Mouse (Mus musculus) thymus, postnatal 25 days (tissue): ENCODE measurements at regions not wholly inside any gene's neighbourhood (a gene's known extent, or its start where the extent isn't known, plus 50 kb on each side); places are given as distances from the start of the nearest gene placed in this dataset.

Experiments used
- DNase-seq: peaks from one replicate; pipeline ENCODE4 v3.0.0; 2022

DNA sequence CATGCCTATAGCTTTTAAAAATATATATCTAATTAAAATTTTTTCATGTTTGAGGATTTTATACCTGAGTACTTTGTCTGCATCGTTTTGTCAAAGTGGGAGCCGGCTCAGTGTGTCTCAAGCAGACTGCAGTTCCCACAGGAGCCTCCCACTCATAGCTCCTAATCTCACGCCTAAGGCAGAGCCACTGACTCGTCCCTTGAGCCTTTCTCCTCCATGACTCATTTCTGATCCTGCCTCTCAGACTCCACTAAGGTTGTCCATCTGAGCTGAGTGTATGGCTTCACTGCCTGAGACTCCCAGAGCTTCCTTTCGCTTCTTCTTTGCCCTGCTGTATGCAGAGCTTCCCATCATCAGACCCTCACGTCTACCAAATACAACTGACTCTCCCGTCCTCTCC lies 98.8 kb downstream of the Efnb2 start:
- no peak for DNase-seq

GRCm38 (mm10) chr8:8558050-8558449 lies 103.0 kb downstream of the Efnb2 start:
- DNase-seq: no peak

DNA sequence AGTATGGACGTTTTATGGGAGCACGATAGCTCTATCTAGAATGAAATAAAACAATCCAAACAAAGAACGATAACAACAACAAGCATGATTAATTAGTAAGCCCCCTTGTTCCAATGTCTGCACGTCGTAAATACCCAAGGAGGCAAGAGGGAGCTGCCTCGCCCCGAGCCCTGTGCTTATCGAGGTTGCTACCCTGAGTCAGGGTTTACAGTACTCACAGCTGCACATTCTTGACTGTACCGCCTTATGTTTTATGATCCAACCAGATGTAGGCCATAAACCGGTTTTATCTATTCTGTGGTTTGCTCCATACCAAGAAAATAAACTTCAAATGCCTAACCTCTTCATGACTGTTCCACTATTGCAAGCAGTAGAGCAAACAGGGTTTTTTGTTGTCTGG lies 104.9 kb downstream of the Efnb2 start:
- DNase-seq: no peak

GRCm38 (mm10) chr8:8554691-8555090 lies 106.4 kb downstream of the Efnb2 start:
- DNase-seq: no peak

DNA sequence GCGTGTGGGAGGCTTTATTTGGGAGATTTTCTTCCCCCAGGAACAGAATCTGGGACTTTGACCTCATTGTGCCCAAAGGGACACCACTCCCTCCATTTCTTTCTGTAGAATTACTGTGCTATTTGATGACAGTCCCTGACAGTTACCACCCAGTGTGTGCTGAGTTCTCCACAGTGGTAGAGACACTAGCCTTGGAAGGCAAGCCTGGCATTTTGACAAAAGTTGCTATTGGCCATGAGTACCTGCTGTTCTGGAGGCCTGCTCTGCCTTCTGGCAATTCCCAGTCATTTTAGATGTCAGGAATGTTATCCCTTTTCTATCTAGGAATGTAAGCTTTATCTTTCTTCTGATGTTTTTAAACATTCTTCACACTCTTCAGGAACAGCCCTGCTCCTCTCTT lies 108.3 kb downstream of the Efnb2 start:
- no peak for DNase-seq

DNA sequence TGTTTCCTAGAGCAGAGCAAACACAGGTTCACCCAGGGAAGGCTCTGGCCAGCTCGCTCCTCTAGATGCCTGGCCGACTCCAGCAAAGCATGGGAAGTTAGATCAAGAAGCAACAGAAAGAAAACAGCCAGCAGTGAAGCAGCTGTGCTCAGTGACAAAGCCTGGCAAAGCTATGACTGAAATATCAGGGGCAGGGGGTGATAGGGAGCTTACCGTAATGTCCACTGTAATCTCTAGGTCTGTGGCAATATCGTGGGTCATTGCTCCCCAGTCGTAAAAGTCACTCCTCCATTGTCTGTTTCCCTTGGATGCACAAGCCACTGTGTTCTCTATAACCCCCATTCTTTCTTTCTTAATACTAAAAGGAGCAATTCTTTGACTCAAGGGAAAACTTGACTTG lies 124.4 kb downstream of the Efnb2 start:
- DNase-seq: no peak

DNA sequence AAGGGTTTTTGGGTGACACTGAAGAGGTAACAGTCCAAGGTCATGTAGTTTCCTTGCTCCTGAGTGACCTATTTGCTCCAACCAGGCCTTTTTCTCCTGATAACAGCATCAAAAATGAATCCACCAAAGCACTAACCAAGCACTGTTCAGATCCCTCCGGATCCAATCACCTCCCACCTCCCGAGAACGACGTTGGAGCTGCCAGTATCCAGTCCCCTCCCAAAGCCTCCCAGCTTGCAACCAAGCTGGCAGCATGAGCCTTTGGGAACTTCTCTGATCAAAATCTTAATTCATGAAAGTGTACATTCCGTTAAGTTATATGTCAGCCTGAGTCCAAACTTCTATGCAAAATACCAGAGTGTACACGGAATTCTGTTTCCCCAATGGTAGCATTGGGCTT lies 126.3 kb downstream of the Efnb2 start:
- no peak for DNase-seq

- no peak for DNase-seq
Observed at GRCm38 (mm10) chr8:8532907-8533306, 128.1 kb downstream of the Efnb2 start.

GRCm38 (mm10) chr8:8530540-8530939 lies 130.5 kb downstream of the Efnb2 start:
- no peak for DNase-seq

DNA sequence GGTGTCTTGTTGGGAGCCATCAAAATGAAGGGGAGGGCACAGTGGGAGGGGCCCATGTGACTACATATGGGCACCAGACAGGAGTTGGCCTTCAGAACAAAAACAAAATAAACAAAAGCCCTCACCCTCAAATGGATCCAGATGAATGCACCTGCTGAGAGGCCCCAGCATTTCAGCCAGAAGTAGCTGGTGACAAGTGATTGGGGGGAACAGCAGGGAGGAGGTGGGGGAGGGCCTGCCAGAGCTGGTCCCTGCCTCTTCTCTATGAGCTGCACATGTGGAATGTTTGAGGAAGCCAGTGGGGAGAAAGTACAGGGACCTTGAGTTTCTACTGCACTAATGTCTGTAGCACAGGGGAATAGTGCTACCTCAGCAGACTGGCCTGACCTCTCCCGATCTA lies 139.5 kb downstream of the Efnb2 start:
- no peak for DNase-seq

- no peak for DNase-seq
Observed at GRCm38 (mm10) chr8:8519772-8520191, 141.3 kb downstream of the Efnb2 start.

- DNase-seq: no peak
Observed at GRCm38 (mm10) chr8:8517599-8517998, 143.4 kb downstream of the Efnb2 start.

GRCm38 (mm10) chr8:8516272-8516671 lies 144.8 kb downstream of the Efnb2 start:
- no peak for DNase-seq

DNA sequence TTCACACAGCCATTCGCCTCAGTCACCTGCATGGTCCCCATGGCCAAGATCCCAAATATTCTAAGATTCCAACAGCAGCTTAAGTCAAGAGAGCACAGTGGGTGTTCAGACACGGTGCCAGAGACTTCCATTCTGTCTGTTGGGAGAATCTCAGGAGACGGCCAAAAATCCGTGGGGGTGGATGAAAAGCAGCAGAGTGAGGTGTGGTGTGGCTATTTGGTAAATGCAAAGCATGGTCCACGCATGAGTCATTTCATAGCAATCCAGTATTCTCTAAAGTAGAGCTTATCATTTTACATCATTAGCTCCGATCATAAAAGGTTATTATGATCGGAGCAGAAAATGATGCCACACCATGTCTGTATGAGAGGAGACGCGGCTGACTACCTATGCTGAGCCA lies 161.1 kb downstream of the Efnb2 start:
- DNase-seq: no peak

- no peak for DNase-seq
Observed at GRCm38 (mm10) chr8:8498753-8499152, 162.3 kb downstream of the Efnb2 start.

- no peak for DNase-seq
Observed at GRCm38 (mm10) chr8:8495472-8495871, 165.6 kb downstream of the Efnb2 start.

GRCm38 (mm10) chr8:8494281-8494680 lies 166.8 kb downstream of the Efnb2 start:
- no peak for DNase-seq

GRCm38 (mm10) chr8:8491908-8492307 lies 169.1 kb downstream of the Efnb2 start:
- DNase-seq: no peak

GRCm38 (mm10) chr8:8489784-8490183 lies 171.3 kb downstream of the Efnb2 start:
- no peak for DNase-seq

GRCm38 (mm10) chr8:8488695-8489571 lies 172.1 kb downstream of the Efnb2 start:
- DNase-seq: no peak

DNA sequence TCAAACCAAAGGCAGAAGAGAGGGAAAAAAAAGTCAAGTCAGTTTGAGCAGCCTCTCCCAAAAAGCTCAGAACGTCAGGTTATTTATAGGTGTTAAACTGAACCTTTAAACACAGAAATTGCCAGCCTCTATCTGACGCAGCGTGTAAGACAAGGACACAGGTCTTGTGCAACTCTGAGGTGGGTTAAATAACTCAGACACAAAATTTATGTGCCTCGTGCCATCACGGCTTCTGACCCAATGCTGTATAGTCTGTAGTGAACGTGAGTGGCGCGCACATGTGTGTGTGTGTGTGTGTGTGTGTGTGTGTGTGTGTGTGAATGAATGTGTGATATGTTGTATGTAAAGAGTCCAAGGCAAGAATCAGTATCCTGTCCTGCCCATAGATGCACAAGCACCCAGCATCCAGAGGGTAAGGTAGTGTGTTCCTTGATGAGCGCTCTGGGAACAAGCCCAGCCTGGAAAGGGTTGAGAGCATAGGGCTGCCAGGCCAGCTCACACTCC lies 172.8 kb downstream of the Efnb2 start:
- DNase-seq: no peak

DNA sequence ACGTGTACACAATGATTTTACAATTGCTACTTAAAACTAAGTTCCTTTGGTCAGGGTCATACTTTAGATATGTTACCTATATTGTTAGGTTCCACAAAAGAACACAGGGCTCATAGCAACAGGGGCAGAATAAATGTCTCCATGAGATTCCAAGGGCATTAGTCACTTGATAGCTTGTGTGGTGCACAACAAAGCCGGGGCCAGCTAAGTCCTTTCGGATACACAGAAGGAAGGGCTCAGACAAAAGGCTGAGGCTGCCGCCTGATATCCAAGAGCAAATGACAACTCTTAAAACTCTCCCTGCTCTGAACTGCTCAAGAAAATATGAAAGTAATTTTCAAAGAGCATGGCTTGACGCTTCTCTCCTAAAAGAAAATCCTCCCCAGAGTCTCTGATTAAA lies 173.3 kb downstream of the Efnb2 start:
- DNase-seq: no peak

DNA sequence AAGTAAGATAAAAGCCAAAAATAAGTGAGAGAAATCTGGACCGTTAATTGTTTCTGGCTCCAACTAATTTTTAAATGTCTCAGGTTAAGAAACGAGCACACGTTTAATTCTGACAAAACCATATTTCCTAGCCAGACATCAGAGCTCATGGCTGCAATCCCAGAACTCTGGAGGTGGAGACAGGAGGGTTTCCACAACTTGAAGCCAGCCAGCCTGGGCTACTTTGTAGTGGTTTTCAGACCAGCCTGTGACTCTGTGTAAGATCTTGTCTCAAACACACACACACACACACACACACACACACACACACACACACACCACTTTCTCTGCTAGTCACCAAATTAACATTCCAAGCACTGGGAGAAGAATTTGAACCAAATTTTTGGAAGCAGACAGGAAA lies 174.2 kb downstream of the Efnb2 start:
- no peak for DNase-seq

DNA sequence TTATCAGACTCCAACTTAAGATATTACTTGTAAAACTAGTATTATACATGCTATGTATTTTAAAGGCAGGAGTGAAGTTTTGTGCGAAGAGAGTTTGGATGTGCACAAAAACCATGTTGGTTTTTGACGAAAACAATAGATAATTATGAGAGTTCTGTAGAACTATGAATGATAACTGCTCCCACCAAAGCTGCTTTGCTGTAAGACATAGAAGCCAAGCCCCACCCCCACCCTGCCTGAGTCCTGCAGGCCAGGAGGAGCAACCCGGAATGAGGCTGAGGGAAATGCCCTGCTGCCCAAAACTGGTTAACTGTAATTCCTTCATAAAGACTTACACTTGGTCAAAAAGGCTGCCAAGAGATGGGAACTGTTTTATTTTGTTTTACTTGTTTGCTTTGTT lies 175.8 kb downstream of the Efnb2 start:
- no peak for DNase-seq

DNA sequence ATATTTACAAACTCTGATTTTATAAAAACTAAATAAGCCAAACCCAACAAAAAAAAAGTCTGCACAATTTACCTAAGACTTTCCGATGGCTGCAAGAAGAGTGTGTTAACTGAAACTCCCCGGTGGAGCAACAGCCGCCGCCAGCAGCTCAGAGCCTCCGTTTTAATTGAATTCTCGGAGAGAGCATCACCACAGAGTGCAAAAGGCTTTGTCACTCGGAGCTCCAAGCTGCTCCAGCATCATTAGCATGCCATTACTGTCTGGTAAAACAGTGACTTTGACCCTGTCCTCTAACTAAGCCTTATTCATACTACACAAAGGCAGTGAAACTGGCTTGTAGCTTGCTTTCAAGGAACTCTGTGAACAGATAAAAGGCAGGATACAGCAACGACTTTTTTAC lies 176.5 kb downstream of the Efnb2 start:
- DNase-seq: no peak
